Mouse (Mus musculus) ZHBTc4 (cell line): ENCODE measurements at regions not wholly inside any gene's neighbourhood (a gene's known extent, or its start where the extent isn't known, plus 50 kb on each side); places are given as distances from the start of the nearest gene placed in this dataset.

ENCODE experiments used
- DNase-seq: peaks from one replicate; pipeline ENCODE4 v3.0.0-alpha.2; 2011; ENCODE audit warnings: low read depth, low spot score

DNA sequence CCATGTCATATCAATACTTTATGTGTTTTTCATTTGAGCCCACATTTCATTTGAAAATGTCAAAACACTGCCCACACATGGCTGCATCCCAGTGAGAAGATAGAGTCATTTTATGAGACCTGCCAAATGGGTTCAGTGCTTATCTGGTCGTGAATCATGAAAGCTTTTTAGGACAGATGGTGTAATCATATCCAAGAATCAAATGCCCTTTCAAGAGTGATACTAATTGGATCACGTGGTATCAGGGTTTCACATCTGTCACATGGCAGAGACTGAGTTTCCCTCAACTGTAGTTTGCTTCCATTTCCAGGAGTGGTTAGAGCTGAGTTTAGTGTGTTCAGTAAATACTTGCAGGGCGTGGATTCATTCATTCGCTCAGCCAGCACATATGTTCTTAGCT is 87.2 kb upstream of the Agbl1 start:
- DNase-seq, result no peak

DNA sequence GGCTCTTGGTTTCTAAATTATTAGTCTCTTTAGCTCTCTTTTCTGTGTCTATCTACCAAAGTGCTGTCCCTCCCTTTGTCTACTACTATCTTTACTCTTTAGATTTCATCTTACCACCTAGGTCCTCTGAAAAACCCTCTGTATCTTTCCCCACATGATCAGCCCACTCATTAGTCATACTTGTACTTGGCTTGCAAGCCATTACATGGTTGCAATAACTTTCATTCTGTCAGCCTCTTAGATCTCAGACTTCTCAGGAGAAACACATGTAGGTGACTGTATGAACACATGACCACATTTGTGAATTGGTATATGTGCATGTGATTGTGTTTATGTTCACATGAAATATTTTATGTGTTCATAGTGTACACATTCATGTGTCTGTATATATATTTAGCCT is 83.3 kb upstream of the Agbl1 start:
- DNase-seq, result no peak

DNA sequence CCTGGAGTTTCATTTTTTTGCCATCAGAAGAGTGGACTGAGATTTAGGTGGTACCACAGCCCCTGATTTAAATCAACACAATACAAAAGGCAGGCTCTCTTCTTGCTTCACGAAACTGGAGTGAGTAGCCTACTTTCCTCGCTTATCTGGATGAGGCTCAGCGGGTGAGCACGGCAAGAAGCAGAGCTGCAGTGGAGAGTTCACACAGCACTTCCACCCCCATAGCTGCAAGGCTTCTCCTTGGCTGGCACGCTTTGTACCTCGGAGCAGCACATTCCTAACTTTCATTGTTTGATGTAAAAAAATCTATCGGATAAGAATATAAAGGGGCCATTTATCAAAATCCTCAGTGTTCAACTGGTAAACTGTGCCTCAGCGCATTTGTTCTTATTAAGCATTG is 72.8 kb upstream of the Agbl1 start:
- no peak for DNase-seq

DNA sequence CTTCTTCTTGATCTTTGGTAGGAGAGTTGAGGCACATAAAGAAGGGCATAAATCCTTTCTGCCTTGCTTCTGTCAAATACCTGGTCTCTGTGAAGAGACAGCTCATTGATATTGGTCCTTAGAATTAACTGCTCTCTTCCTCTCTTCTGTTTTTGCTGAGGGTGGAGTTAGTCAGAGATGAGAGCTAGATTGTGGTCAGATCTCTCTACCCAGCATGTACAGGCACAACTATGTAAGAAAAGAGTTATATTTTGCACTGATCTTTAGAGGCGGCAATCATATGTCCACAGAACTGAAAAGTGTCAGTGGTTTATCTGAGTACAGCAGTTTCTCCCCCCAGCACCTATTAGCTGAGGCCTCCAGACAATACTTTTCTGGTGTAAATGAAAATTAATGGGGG is 65.5 kb upstream of the Agbl1 start:
- DNase-seq, result no peak

DNA sequence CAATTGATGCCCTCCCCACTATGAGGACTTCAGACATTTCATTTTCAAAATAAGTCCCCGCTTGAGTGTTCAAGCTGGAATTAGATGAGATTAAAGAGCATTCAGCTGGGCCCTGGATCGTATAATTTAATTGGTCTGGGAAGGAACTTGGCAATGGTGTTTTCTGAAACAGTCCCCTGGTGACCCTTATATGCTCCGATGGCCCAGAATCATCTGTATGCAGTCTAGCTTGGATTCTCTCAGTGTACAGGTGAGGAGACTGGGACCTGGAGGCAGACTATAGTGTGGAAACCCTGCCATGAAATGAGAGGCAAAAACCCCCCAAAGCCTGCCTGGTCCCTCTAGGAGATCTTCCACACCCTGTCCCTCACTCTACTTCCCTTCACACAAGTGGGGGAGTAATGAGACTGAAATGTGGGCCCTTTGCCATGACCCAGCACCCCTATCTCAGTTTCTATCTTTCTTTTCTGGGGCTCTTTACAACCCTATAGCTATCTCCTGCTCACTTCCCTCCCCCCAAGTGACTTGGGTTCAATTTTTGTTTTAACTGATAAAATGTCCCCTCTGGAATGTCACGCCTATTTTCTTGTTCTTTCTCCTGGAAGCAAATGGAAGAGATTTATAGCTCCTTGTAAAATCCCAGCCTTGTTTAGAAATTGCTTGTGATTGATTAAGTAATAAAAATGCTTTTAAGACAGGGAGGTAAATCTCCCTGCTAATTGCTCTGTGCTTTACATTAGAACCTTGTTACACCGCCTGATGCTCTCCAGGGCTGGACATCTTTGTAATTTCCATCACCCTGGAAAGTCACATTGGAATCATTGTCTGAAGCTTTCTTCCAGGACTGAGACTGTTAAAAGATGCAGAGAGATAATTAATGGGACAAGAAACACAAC is 64.7 kb upstream of the Agbl1 start:
- DNase-seq, result no peak

DNA sequence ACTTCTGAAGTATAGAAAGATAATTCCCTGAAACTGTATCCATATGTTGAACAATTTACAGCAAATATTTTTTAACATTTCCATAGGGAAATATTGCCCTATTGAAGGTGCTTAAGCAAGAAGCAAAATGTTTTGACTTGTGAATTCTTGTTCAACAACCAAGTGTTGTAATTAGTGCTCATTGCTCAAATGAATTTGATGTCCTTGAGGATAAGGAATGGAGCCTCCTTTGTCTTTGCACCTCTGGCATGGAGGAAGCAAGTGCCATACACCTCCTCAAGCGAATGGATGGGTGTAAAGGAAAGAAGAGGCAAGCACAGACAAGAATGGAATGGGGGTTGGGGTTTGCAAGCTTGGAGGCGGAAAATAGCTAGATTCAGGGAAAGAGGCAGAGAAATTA is 59.2 kb upstream of the Agbl1 start:
- no peak for DNase-seq

GRCm38 (mm10) chr7:76176235-76176634 is 53.5 kb upstream of the Agbl1 start:
- DNase-seq, result no peak

- DNase-seq, result no peak
Measured at GRCm38 (mm10) chr7:76177420-76177819, 52.3 kb upstream of the Agbl1 start.
